Mouse (Mus musculus) heart, embryonic 15.5 days (tissue): ENCODE data around the gene Dok1. TPM values are rescaled to one million over a fixed set of nuclear protein-coding genes. Genes with fewer than 3 reads are reported as not detected.

Experiments
- ATAC-seq: fragments of 200-750 bp; cut with Nextera tagmentation; replicated peaks from 2 replicates; pipeline ENCODE4 v1.8.0; 2017; ENCODE audit warnings: low read depth, moderate TSS enrichment; ENCODE audit not compliant: insufficient number of reproducible peaks, insufficient read depth, low FRiP score
- H3K27ac ChIP-seq: fragments of 300-500 bp; sonication (generic); 2 replicates; pipeline ENCODE4 v1.5.1; 2015; ENCODE audit warnings: mild to moderate bottlenecking, inconsistent platforms
- H3K27me3 ChIP-seq: fragments of 300-500 bp; sonication (generic); 2 replicates; pipeline ENCODE4 v1.6.1; 2015; ENCODE audit warnings: inconsistent platforms
- H3K36me3 ChIP-seq: fragments of 300-500 bp; sonication (generic); 2 replicates; pipeline ENCODE4 v1.6.1; 2015; ENCODE audit warnings: mild to moderate bottlenecking, inconsistent platforms
- H3K4me1 ChIP-seq: fragments of 300-500 bp; sonication (generic); replicated peaks from 2 replicates; pipeline ENCODE4 v1.6.1; 2015; ENCODE audit warnings: inconsistent platforms
- H3K4me2 ChIP-seq: fragments of 300-500 bp; sonication (generic); 2 replicates; pipeline ENCODE4 v1.6.1; 2015; ENCODE audit warnings: inconsistent platforms, mild to moderate bottlenecking, moderate library complexity
- H3K4me3 ChIP-seq: fragments of 300-500 bp; sonication (generic); 2 replicates; pipeline ENCODE4 v1.5.1; 2015; ENCODE audit warnings: mild to moderate bottlenecking, inconsistent platforms
- H3K9ac ChIP-seq: fragments of 300-500 bp; sonication (generic); 2 replicates; pipeline ENCODE4 v1.6.1; 2015; ENCODE audit warnings: mild to moderate bottlenecking, inconsistent platforms
- H3K9me3 ChIP-seq: fragments of 300-500 bp; sonication (generic); replicated peaks from 2 replicates; pipeline ENCODE4 v1.6.1; 2016; ENCODE audit warnings: inconsistent platforms
- WGBS: fragments of 180-500 bp; shearing (Covaris S2); methylation state at CpG from one replicate; pipeline ENCODE4 v1.1.7; 2015; ENCODE audit warnings: mixed read lengths; 5-methylcytosine and 5-hydroxymethylcytosine counted together
- microRNA-seq: library from miRNA; unstranded; fragments of <30 nt; microRNA quantifications from one replicate; pipeline ENCODE4, GENCODE M21; 2016
- polyA plus RNA-seq: library from polyadenylated mRNA; unstranded; fragments of >200 nt; fragmentation: Nextera tagmentation; extraction: Ambion mirVana; gene quantifications from 2 replicates; pipeline ENCODE4 v1.2.1, GENCODE M21; 2015

Gene Dok1
- polyA plus RNA-seq, 1 experiment from 2014 or later, result 7.1 TPM

DNA sequence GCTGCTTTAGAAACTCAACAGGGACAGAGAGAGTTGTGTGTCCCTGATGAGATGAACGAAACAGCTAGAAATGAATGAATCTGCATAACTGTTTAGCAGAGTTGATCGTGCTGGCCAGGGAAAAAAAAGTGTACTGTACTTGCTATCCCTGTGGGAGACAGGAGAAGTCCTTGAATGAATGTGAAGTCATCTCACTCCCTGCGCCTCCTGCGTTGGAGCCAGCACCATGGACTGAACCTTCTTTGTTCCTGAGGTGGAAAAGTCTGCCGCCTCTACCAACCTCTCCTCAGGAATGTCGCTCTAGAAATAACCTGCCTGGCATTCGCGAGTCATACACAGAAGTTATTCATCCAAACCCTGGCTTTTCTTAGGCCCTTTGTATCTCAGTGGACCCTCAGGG, 33.3 kb downstream of the Dok1 start:
- Histone ChIP-seq H3K27ac (no peak overlapping the region), H3K36me3 (no peaks in the 10 kb centered on the region), H3K9ac (no peak overlapping the region), H3K4me3 (no peak overlapping the region), H3K9me3 (no peaks in the 10 kb centered on the region), H3K27me3 (peaks cover 3% of the 10 kb centered on the region; the same call in 1 of the 2 replicates), H3K4me1 (peaks cover 19% of the 10 kb centered on the region), H3K4me2 (no peak overlapping the region)
- WGBS, result 52% methylated on average over 8 of the region's 8 CpGs
- no peak for ATAC-seq

DNA sequence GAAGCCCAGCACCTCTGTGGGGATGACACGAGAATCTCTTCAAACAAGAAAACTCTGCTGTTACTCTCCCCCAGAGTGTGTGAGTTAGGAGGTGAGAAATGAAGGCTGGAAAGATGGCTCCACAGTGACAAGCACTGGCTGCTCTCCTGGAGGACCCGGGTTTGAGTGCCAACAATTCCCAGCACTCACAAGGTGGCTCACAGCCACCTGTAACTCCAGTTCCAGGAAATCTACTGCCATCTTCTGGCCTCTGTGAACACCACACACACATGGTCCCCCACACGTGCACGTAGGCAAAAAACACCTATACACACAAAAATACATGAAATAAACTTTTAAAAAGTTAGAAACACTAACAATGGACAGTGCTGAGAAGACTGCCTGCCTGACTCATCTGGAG, 34.9 kb downstream of the Dok1 start:
- no peak overlapping the region for H3K4me2 ChIP-seq
- no peaks in the 10 kb centered on the region for H3K9me3 ChIP-seq
- WGBS, result 70% methylated on average over 4 of the region's 4 CpGs
- H3K4me3 ChIP-seq, result no peak overlapping the region
- H3K27ac ChIP-seq, result no peak overlapping the region
- H3K9ac ChIP-seq, result no peak overlapping the region
- H3K4me1 ChIP-seq, result peaks cover 10% of the 10 kb centered on the region
- H3K27me3 ChIP-seq, result peaks cover 5% of the 10 kb centered on the region; the same call in 1 of the 2 replicates
- no peaks in the 10 kb centered on the region for H3K36me3 ChIP-seq
- no peak for ATAC-seq

DNA sequence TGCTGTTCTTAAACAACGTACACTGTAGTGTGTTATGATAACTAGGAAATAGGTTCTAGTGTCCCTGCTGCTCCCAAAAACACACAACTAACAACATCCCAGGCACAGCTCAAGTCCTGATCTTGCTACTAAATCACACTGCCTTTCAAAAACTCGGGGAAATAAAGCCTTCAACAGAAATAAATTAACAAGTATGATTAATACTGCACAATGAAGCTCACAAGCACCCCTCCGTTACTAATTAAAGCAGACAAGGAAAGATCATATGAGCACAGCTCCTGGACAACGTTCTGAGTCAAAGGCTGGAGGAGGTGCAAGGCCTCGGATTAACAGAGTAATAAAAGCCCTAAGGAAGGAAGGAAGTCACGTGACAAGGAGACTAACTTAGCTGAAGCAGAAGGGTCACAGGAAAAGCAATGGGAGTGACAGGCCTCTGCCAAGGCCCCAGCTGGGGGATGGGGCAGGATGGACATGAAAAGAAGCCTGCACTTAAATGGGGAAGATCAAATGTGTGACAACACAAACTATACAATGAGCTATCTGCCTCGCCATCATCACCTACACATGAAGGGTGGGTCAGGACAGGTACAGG, 35.7 kb downstream of the Dok1 start:
- Histone ChIP-seq H3K27ac (peak overlapping the region; percentile 72), H3K9ac (no peak overlapping the region), H3K27me3 (peaks cover 5% of the 10 kb centered on the region; the same call in 1 of the 2 replicates), H3K4me1 (peaks cover 10% of the 10 kb centered on the region), H3K4me2 (peak overlapping the region; percentile 59; the same call in 1 of the 2 replicates), H3K4me3 (no peak overlapping the region), H3K9me3 (no peaks in the 10 kb centered on the region), H3K36me3 (no peaks in the 10 kb centered on the region)
- WGBS, result 41% methylated on average over 7 of the region's 7 CpGs
- no peak; the same call in 1 of the 2 replicates for ATAC-seq

DNA sequence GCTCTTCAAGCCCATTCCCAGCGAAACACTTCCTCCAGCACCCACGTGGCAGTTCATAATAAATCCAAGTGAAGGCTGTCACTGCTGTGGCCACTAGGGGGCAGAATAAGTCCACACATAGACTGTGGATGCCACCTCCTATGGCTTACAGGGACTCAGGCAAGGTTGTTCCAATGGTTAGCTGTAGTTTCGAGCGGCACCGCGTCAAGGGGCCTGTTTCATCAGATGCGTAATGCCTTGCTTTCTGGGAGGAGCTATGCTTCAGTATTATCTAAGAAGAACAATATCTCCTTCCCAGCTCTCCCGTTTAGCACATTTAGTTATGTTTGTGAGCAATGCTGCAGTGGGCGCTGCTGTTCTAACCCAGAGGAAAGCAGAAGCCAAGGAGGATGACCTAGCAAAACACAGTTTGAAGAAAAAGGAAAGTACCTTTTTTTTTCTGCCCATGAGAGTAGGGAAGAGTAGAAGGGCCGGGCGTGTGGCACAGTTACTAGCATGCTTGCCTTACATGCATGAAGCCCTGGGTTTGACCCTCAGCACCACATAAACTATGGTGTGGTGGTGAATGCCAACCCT, 36.4 kb downstream of the Dok1 start:
- no peaks in the 10 kb centered on the region for H3K36me3 ChIP-seq
- peaks cover 5% of the 10 kb centered on the region; the same call in 1 of the 2 replicates for H3K27me3 ChIP-seq
- peak overlapping the region; percentile 72 for H3K27ac ChIP-seq
- ATAC-seq, result peak; percentile 91
- H3K4me2 ChIP-seq, result peak overlapping the region; percentile 59
- peak overlapping the region; percentile 34 for H3K4me3 ChIP-seq
- H3K4me1 ChIP-seq, result peaks cover 10% of the 10 kb centered on the region
- H3K9ac ChIP-seq, result peak overlapping the region; percentile 21; the same call in 1 of the 2 replicates
- H3K9me3 ChIP-seq, result no peaks in the 10 kb centered on the region
- 7% methylated on average over 11 of the region's 11 CpGs for WGBS

DNA sequence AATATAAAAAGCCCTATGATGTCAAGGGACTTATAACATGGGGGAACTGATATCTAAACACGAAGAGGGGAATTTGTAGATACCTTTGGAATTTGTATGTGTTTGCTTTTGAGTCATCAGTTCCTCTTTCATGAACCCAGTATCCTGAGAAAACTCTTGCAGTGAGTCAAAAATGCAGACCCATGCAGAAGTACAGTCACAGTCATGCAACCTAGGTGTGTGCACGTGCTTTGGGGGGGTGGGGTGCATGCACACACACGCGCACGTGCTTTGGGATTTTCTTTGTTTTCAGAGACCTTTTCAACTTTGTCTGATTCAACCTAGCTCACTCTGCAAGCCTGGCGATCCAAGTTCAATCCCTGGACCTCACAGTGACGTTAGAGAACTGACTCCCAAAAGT, 38.9 kb downstream of the Dok1 start:
- Histone ChIP-seq H3K9me3 (no peaks in the 10 kb centered on the region), H3K36me3 (no peaks in the 10 kb centered on the region), H3K27ac (no peak overlapping the region), H3K4me1 (peaks cover 10% of the 10 kb centered on the region), H3K4me3 (no peak overlapping the region), H3K27me3 (peaks cover 5% of the 10 kb centered on the region; the same call in 1 of the 2 replicates), H3K4me2 (no peak overlapping the region), H3K9ac (no peak overlapping the region)
- no peak for ATAC-seq
- WGBS, result 65% methylated on average over 7 of the region's 7 CpGs

DNA sequence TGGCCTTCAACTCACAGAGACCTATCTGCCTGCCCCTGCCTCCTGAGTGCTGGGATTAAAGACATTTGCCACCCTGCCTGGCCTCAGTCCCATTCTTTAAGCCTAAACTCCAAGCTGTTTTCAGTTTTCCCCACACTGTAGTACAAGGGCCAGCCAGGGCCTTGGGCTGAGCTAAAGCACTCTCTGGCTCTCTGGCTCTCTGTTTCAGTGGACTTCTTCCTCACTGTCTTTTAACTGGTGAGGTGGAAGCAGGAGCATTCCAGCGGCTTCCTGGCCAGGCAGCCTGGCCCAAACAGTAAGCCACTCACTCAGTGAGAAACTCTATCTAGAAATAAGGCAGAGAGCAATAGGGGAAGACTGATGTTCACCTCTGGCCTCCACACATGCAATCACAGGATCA, 39.6 kb downstream of the Dok1 start:
- peaks cover 5% of the 10 kb centered on the region; the same call in 1 of the 2 replicates for H3K27me3 ChIP-seq
- H3K9me3 ChIP-seq, result no peaks in the 10 kb centered on the region
- H3K4me2 ChIP-seq, result no peak overlapping the region
- H3K4me3 ChIP-seq, result no peak overlapping the region
- no peaks in the 10 kb centered on the region for H3K36me3 ChIP-seq
- no peak for ATAC-seq
- H3K4me1 ChIP-seq, result peaks cover 10% of the 10 kb centered on the region
- WGBS, result 31% methylated on average over 1 of the region's 1 CpGs
- no peak overlapping the region for H3K27ac ChIP-seq
- no peak overlapping the region for H3K9ac ChIP-seq

DNA sequence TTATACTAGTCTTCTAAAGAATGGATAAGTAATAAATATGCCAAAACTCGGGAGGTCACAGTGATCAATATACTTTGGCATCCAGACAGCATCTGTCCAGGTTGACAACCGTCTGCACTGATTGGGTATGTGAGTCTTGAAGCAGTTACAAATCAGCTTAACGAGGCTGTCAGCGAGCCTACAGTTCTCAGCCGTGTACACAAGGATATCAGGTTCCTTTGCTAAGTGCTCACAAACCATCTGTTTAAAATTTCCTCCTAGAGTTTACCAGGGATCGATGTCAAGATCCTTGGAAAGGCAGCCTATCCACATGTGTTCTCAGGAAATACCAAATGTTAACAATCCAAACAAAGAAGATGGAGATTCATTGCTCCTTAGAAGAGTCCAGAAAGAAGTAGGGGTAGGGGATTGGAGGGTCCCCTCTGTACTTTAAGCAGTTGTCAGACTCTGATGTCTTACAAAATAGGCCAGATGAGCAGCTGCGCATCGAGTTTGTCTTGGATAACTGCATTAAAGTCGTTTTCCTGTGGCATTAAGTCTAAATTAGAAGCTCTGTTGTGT, 45.8 kb downstream of the Dok1 start:
- Histone ChIP-seq H3K27ac (no peak overlapping the region), H3K4me3 (no peak overlapping the region), H3K9me3 (no peaks in the 10 kb centered on the region), H3K9ac (no peak overlapping the region), H3K27me3 (0 out of 2 replicates have a peak, but pooled peaks cover 3% of the 10 kb centered on the region), H3K4me1 (no peaks in the 10 kb centered on the region), H3K4me2 (no peak overlapping the region), H3K36me3 (no peaks in the 10 kb centered on the region)
- WGBS, result 33% methylated on average over 9 of the region's 9 CpGs
- no peak for ATAC-seq

Small RNA genes lying within 50 kb of the gene (microRNA-seq; reads per million reads assigned to microRNA genes)
- 0.84 reads per million for gene Mir7040

Other genes with a start within 250 kb of the Dok1 start
- 0.37 and 1.1 TPM in 2 replicates for gene Sema4f, start 93.7 kb downstream of the Dok1 start, polyA plus RNA-seq
- 0.57 and 1.0 TPM in 2 replicates for gene M1ap, start 86.6 kb downstream of the Dok1 start, polyA plus RNA-seq
- gene Loxl3, start 702 bp upstream of the Dok1 start, polyA plus RNA-seq, result 7.5 and 11.9 TPM in 2 replicates
- gene Aup1, start 21.1 kb upstream of the Dok1 start, polyA plus RNA-seq, result 110 and 136 TPM in 2 replicates
- gene Htra2, start 21.8 kb upstream of the Dok1 start, polyA plus RNA-seq, result 71.2 and 83.4 TPM in 2 replicates
- 0.28 and 1.1 TPM in 2 replicates for gene Dqx1, start 24.4 kb upstream of the Dok1 start, polyA plus RNA-seq
- 0.37 and 1.5 TPM in 2 replicates for gene Tlx2, start 36.8 kb upstream of the Dok1 start, polyA plus RNA-seq
- 13.8 and 18.6 TPM in 2 replicates for gene Pcgf1, start 44.4 kb upstream of the Dok1 start, polyA plus RNA-seq
- gene Lbx2, start 52.9 kb upstream of the Dok1 start, polyA plus RNA-seq, result 0.42 and 0.48 TPM in 2 replicates
- 2.3 and 2.4 TPM in 2 replicates for gene Ccdc142, start 68.1 kb upstream of the Dok1 start, polyA plus RNA-seq
- gene Gm42688, start 68.1 kb upstream of the Dok1 start, polyA plus RNA-seq, result 1.9 and 2.6 TPM in 2 replicates
- gene Mrpl53, start 75.6 kb upstream of the Dok1 start, polyA plus RNA-seq, result 136 and 164 TPM in 2 replicates
- gene Mogs, start 82.0 kb upstream of the Dok1 start, polyA plus RNA-seq, result 17.6 and 27.8 TPM in 2 replicates
- 81.9 and 99.5 TPM in 2 replicates for gene Wbp1, start 88.1 kb upstream of the Dok1 start, polyA plus RNA-seq
- gene Ino80b, start 92.0 kb upstream of the Dok1 start, polyA plus RNA-seq, result 7.4 and 9.2 TPM in 2 replicates
- 19.3 and 26.2 TPM in 2 replicates for gene Rtkn, start 102.0 kb upstream of the Dok1 start, polyA plus RNA-seq
- gene Wdr54, start 122.9 kb upstream of the Dok1 start, polyA plus RNA-seq, result 3.4 and 4.3 TPM in 2 replicates
- 0.91 and 1.6 TPM in 2 replicates for gene 1700003E16Rik, start 122.9 kb upstream of the Dok1 start, polyA plus RNA-seq
- 60.3 and 82.8 TPM in 2 replicates for gene Dctn1, start 132.4 kb upstream of the Dok1 start, polyA plus RNA-seq
- gene Slc4a5, start 186.4 kb upstream of the Dok1 start, polyA plus RNA-seq, result 0.22 and 0.28 TPM in 2 replicates